Mouse (Mus musculus): ENCODE data around the gene H2al1g. TPM values are rescaled to one million over a fixed set of nuclear protein-coding genes. Genes with fewer than 3 reads are reported as not detected.
"Not testable (repeated sequence)": the region's sequence is repeated elsewhere in the genome, so short reads cannot be mapped to it uniquely, and the experiment has no call there.

H2al1g gene
- total RNA-seq (2022), result not detected

GRCm38 (mm10) chrX:11317956-11318355 is at the start of gene H2al1g:
H2al1g (plus strand) TSS chrX:11318256.
- not testable (repeated sequence) for DNase-seq

DNA sequence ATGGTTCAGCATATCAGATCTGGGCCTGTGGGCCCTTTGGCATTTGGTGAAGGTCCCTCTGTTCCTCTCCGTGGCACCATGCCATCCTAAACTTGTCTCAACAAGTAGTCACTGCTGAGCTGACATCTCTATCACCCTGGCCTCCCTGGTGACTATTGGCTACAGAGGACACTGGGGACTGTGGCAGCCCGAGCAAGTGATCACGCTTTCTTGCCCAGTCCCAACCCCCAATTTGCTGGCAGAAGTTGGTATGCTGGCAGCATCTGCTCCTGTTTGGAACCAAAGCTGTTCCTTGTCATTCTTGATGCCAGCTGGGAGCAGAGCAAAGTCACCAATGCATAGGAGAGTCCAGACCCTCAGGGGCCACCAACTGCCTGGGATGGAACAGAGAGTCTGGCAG is 49.0 kb upstream of the H2al1g start:
- DNase-seq, result peak; percentile 4

DNA sequence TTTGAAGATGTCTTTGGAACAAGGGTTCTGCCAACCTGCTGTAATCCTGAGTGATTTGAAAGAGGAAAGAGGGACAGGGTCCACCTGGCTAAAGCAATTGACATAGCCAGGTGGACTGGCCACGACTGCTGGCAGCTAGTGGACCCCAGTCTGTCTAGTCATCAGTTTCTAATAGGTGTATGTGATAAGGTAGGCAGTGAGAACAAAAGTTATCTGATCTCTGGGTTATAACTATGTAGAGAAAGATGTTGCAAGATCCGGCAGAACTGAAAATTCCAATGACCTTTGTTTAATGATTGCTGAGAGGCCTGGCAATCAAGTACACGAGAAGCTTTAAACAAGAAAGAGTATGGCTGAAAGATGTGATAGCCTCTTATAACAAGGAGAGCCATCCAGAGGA is 44.9 kb upstream of the H2al1g start:
- no peak for DNase-seq

DNA sequence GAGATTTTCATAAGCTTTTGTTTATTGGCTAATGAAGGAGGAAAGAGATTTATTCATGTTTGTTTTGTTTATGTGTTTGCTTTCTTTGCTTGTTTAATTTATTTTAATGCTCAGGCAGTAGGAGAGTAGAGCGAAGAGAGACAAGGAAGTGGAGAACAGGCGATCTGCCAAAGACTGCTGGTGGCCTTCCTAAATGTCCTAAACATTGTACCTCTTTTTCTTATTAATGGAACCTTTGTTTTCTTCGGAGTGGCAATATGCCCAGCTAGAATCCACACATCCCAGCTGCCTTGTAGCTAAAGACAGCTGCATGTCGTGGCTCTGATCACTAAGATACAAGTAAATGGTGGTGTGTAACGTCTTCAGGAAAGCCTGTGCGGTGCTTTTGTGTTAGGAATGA is 41.0 kb upstream of the H2al1g start:
- no peak for DNase-seq

GRCm38 (mm10) chrX:11280741-11281140 is 37.3 kb upstream of the H2al1g start:
- DNase-seq, result no peak

GRCm38 (mm10) chrX:11288306-11288882 is 29.7 kb upstream of the H2al1g start:
- no peak for DNase-seq

DNA sequence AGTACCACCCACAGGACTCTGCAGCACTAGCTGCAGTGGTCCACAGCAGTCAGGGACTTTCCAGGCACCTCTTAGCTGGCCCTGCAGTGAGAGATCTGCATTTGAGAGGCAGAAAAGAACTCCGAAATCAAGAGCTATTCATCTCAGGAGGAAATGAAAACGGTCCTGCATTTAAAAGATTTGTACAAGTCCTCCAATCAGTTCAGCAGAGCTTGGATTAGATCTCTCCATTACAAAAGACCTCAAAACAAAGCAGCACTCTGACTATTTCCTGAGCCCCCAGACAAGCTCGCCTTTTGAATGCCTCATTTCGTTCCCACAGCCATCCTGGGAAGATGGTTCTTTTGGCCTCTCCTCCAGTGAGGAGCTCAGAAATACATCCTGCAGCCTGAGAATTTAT is 28.8 kb upstream of the H2al1g start:
- no peak for DNase-seq

- DNase-seq, result not testable (repeated sequence)
These were observed 19.1 kb upstream of the H2al1g start, which contains the start of gene H2al1a for GRCm38 (mm10) chrX:11298957-11299356. H2al1a (plus strand) TSS chrX:11299257.

- not testable (repeated sequence) for DNase-seq
These were observed 15.9 kb upstream of the H2al1g start, which contains the start of gene H2al1b for GRCm38 (mm10) chrX:11302132-11302531. H2al1b (plus strand) TSS chrX:11302432.

- DNase-seq, result not testable (repeated sequence)
These were observed 12.7 kb upstream of the H2al1g start, which contains the start of gene H2al1c for GRCm38 (mm10) chrX:11305355-11305754. H2al1c (plus strand) TSS chrX:11305655.

DNA sequence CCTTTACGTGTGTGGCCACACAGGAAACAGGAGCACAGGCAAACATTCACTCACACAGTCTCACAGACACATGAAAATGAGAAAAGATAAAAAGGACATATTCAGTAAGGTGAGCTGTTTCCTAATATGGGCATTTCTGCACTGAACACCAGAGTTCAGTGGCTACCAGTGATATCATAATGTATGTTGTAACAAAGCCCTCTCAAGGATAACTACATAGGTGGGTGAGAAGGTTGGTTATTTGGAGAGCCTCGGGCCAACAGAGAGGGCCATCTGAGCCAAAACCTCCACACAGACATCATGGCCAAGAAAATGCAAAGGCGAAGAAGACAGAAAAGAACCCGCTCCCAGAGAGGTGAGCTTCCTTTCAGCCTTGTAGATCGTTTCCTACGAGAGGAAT is 9.5 kb upstream of the H2al1g start, which contains the start of gene H2al1d:
Gene H2al1d, plus strand, starts transcription at position 301 of the 400 bp plus-strand sequence.
- not testable (repeated sequence) for DNase-seq

DNA sequence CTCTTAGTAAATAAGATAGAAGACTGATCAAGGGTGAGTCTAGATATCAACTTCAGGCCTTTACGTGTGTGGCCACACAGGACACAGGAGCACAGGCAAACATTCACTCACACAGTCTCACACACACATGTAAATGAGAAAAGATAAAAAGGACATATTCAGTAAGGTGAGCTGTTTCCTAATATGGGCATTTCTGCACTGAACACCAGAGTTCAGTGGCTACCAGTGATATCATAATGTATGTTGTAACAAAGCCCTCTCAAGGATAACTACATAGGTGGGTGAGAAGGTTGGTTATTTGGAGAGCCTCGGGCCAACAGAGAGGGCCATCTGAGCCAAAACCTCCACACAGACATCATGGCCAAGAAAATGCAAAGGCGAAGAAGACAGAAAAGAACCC is 6.4 kb upstream of the H2al1g start, which contains the start of gene H2al1e:
Gene H2al1e, plus strand, starts transcription at position 301 of the 400 bp plus-strand sequence.
- DNase-seq, result not testable (repeated sequence)

DNA sequence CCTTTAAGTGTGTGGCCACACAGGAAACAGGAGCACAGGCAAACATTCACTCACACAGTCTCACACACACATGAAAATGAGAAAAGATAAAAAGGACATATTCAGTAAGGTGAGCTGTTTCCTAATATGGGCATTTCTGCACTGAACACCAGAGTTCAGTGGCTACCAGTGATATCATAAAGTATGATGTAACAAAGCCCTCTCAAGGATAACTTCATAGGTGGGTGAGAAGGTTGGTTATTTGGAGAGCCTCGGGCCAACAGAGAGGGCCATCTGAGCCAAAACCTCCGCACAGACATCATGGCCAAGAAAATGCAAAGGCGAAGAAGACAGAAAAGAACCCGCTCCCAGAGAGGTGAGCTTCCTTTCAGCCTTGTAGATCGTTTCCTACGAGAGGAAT is 3.2 kb upstream of the H2al1g start, which contains the start of gene H2al1f:
Gene H2al1f, plus strand, starts transcription at position 301 of the 400 bp plus-strand sequence.
- not testable (repeated sequence) for DNase-seq

GRCm38 (mm10) chrX:11321192-11321591 is 3.1 kb downstream of the H2al1g start, which contains the start of gene H2al1h:
H2al1h (plus strand) TSS chrX:11321492.
- DNase-seq, result not testable (repeated sequence)

DNA sequence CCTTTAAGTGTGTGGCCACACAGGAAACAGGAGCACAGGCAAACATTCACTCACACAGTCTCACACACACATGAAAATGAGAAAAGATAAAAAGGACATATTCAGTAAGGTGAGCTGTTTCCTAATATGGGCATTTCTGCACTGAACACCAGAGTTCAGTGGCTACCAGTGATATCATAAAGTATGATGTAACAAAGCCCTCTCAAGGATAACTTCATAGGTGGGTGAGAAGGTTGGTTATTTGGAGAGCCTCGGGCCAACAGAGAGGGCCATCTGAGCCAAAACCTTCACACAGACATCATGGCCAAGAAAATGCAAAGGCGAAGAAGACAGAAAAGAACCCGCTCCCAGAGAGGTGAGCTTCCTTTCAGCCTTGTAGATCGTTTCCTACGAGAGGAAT is 6.3 kb downstream of the H2al1g start, which contains the start of gene H2al1i:
Gene H2al1i, plus strand, starts transcription at position 301 of the 400 bp plus-strand sequence.
- not testable (repeated sequence) for DNase-seq

DNA sequence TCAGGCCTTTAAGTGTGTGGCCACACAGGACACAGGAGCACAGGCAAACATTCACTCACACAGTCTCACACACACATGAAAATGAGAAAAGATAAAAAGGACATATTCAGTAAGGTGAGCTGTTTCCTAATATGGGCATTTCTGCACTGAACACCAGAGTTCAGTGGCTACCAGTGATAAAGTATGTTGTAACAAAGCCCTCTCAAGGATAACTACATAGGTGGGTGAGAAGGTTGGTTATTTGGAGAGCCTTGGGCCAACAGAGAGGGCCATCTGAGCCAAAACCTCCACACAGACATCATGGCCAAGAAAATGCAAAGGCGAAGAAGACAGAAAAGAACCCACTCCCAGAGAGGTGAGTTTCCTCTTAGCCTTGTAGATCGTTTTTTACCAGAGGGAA is 9.5 kb downstream of the H2al1g start, which contains the start of gene H2al1j:
Gene H2al1j, plus strand, starts transcription at position 301 of the 400 bp plus-strand sequence.
- not testable (repeated sequence) for DNase-seq

GRCm38 (mm10) chrX:11345762-11346161 is 27.7 kb downstream of the H2al1g start:
- no peak for DNase-seq

DNA sequence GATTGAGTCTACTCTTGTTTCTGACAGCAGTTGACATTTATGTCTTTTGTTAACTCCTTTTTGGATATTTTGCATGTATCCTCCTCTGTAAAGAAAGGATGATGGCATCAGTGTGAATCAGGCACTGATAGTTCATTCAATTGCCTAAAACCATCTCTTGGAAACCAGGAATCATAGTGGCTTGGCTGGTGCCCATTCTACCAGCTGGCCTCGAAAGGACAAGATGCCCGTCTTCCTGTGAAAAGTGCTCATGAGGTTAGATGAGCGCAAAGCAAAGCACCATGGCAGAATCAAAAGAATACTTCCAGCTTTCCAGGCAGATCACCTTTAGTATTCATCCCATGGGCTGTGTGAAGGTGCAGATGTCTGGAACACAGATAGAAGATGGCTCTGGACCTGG is 28.7 kb downstream of the H2al1g start:
- DNase-seq, result no peak

DNA sequence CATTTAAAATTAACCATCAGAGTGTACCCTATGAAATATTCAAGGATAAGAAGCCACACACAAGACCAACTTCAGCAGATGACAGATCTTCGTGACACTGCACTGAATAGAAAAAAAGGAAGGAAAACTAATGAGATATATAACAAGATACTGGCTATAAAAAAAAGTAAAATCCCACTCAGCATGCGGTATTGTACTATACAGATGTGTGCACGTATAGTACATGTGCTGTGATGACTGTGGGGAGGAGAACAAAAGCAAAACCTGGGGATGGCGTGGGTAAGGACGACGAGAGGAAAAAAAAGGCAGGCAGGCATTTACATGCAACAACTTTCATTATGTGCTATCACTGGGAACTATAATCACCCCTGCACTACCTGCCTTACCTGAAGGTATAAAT is 42.8 kb downstream of the H2al1g start:
- DNase-seq, result no peak

GRCm38 (mm10) chrX:11361261-11361660 is 43.2 kb downstream of the H2al1g start:
- no peak for DNase-seq

DNA sequence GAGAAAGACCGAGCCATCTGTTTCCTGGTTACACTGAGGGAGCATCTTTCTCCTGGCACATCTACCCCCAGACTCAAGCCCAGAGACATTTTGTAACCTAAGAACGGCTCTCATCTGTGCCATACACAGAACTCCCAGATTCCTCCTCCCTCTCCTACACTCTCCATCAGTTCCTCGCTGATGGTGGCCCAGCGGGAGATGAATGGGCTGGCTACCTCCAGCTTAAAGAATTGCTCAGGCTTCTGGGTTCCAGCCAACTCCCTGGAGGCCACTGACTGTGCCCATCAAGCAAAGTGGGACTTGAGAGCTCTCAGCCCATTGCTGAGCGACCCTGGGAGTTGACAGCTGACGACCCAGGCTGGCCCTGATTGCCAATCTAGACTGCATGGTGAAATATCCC is 45.8 kb downstream of the H2al1g start:
- DNase-seq, result peak; percentile 30

- DNase-seq, result no peak
These were observed 47.1 kb downstream of the H2al1g start for GRCm38 (mm10) chrX:11365151-11365550.
